In the genomic region with DNA sequence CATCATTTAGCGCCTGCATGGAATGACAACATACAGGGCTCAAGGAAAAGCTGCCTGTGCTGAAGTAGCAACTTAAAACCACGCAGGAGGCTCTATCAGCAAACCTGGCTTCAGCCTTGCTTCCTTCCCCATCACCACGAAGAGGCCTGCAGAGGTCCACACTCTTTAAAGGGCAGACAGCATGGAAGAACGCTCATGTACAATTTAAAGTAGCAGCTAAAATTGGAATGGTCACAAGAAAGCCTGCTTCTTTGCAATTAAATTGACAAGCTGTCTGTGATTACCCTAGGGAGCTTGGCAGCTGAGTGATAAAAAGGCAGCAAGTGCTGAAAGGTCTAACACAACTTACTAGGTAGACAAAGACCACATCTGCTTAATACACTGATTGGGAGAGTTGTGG, we compare ENCODE assay signal across 15 mouse cellular contexts.
DNase-seq lines count a peak whose midpoint lies in the region; ATAC-seq and TF ChIP-seq lines count a peak whose summit lies in the region.
"Had no signal": no experiment of that assay in that cellular context is flagged by ENCODE, and none has a peak within 500 bp of the region (broad histone marks: within the 10 kb centered on the region; RNA-seq: fewer than 3 reads in every experiment).

No protein-coding gene starts in this region.

- TF ChIP-seq CTCF in brain, embryonic 14.5 days (IDR thresholded peaks at IDR 0.05; ENCODE audit: borderline replicate concordance, extremely low read depth, insufficient read depth, insufficient read length), result no peak
- TF ChIP-seq CTCF in left cerebral cortex, adult 2 months (IDR thresholded peaks at IDR 0.05), result no peak

- intact Hi-C loops in heart, postnatal 36 days (cut with DNase I), result no loop called here
- intact Hi-C loops in left cerebral cortex, postnatal 10 days (cut with DNase I), result no loop called here
- intact Hi-C loops in left cerebral cortex, adult 2 months (cut with DNase I), result no loop called here

- ATAC-seq in forebrain, embryonic 13.5 days, result peak; percentile 30; the same call in 1 of the 2 replicates
- ATAC-seq in heart, embryonic 15.5 days (replicated peaks; ENCODE audit: insufficient number of reproducible peaks, insufficient read depth, low FRiP score, low read depth), result peak; percentile 75
- ATAC-seq: lung, postnatal 0 days had no signal

- H3K4me3 ChIP-seq in forebrain, embryonic 13.5 days, result no peak overlapping the region
- H3K4me3 ChIP-seq in heart, embryonic 15.5 days, result no peak overlapping the region
- H3K4me3 ChIP-seq in left cerebral cortex, adult 2 months, result no peak overlapping the region
- H3K4me3 ChIP-seq: megakaryocyte, embryonic 14.5 days had no signal

- no peaks in the 10 kb centered on the region for H3K27me3 ChIP-seq in forebrain, embryonic 13.5 days
- no peaks in the 10 kb centered on the region for H3K27me3 ChIP-seq in heart, embryonic 15.5 days
- H3K27me3 ChIP-seq: megakaryocyte, embryonic 14.5 days had no signal

- H3K9me3 ChIP-seq in forebrain, embryonic 13.5 days (replicated peaks), result no peaks in the 10 kb centered on the region
- no peaks in the 10 kb centered on the region for H3K9me3 ChIP-seq in heart, embryonic 15.5 days (replicated peaks)
- H3K9me3 ChIP-seq: megakaryocyte, embryonic 14.5 days had no signal

- H3K27ac ChIP-seq in forebrain, embryonic 13.5 days, result no peak overlapping the region
- H3K27ac ChIP-seq in heart, embryonic 15.5 days, result peak overlapping the region; percentile 82
- H3K27ac ChIP-seq in left cerebral cortex, adult 2 months, result no peak overlapping the region
- H3K27ac ChIP-seq: liver, embryonic 14.5 days had no signal

- no peak overlapping the region for H3K9ac ChIP-seq in forebrain, embryonic 13.5 days
- no peak overlapping the region for H3K9ac ChIP-seq in heart, embryonic 15.5 days
- H3K9ac ChIP-seq: liver, embryonic 14.5 days had no signal

- TF ChIP-seq POLR2A in brain, embryonic 14.5 days (IDR thresholded peaks at IDR 0.05; ENCODE audit: borderline replicate concordance, extremely low read depth, insufficient read depth, insufficient read length, poor library complexity, severe bottlenecking), result no peak

- peak; percentile 88 for DNase-seq in heart, adult 11 months
- no peak for DNase-seq in heart, postnatal 36 days
- DNase-seq in brain, embryonic 14.5 days (ENCODE audit: low read depth), result peak; percentile 71
- DNase-seq in natural killer cell, adult 2 months (ENCODE audit: low spot score in 2 of 2), result no peak
- DNase-seq in left cerebral cortex, postnatal 10 days (ENCODE audit: extremely low spot score in 1 of 2, low spot score in 2 of 2), result no peak
- no peak for DNase-seq in left cerebral cortex, adult 2 months (ENCODE audit: extremely low spot score in 1 of 2, low spot score in 2 of 2)
- DNase-seq: cerebellum, adult 11 months; left cerebral cortex, postnatal 4 days; right cerebral cortex, postnatal 4 days; thymus, adult 18-20 months had no signal

- WGBS in forebrain, embryonic 13.5 days, result 49% methylated on average over 4 of the region's 4 CpGs
- 11% methylated on average over 4 of the region's 4 CpGs for WGBS in heart, embryonic 15.5 days

- no peaks in the 10 kb centered on the region for H3K36me3 ChIP-seq in forebrain, embryonic 13.5 days (ENCODE audit: poor library complexity, severe bottlenecking)
- H3K36me3 ChIP-seq in heart, embryonic 15.5 days, result no peaks in the 10 kb centered on the region

- H3K4me2 ChIP-seq in forebrain, embryonic 13.5 days, result no peak overlapping the region
- peak overlapping the region; percentile 6; the same call in 1 of the 2 replicates for H3K4me2 ChIP-seq in heart, embryonic 15.5 days

- peaks cover 7% of the 10 kb centered on the region for H3K4me1 ChIP-seq in forebrain, embryonic 13.5 days
- H3K4me1 ChIP-seq in heart, embryonic 15.5 days (replicated peaks), result peaks cover 23% of the 10 kb centered on the region

Comparison
In these comparisons a context has a peak if more than half of its experiments do, and no peak if none do; other contexts are left out.
1. DNase-seq: peak in heart, adult 11 months (single experiment) and brain, embryonic 14.5 days (single experiment); none in heart, postnatal 36 days (0 of 2), natural killer cell, adult 2 months (0 of 2), left cerebral cortex, postnatal 10 days (0 of 2) and left cerebral cortex, adult 2 months (0 of 2).